Mouse (Mus musculus) hindbrain, embryonic 11.5 days (tissue): ENCODE measurements around the gene Mgst3. TPM values are rescaled to one million over a fixed set of nuclear protein-coding genes. Genes with fewer than 3 reads are reported as not detected.

Experiments
- ATAC-seq: fragments of 200-750 bp; cut with Nextera tagmentation; 2 replicates; pipeline ENCODE4 v1.8.0; 2017; ENCODE audit warnings: mild to moderate bottlenecking, moderate TSS enrichment, moderate library complexity; ENCODE audit not compliant: low FRiP score
- DNase-seq: peaks from one replicate; pipeline ENCODE4 v3.0.0-alpha.2; 2015; ENCODE audit warnings: low spot score
- H3K27ac ChIP-seq: fragments of 300-500 bp; sonication (generic); 2 replicates; pipeline ENCODE4 v1.5.1; 2014; ENCODE audit warnings: mild to moderate bottlenecking, low read depth, low read length
- H3K27me3 ChIP-seq: fragments of 300-500 bp; sonication (generic); 2 replicates; pipeline ENCODE4 v1.6.1; 2014; ENCODE audit warnings: mild to moderate bottlenecking, low read length, moderate library complexity, mixed read lengths; ENCODE audit not compliant: control insufficient read depth, insufficient read depth
- H3K36me3 ChIP-seq: fragments of 300-500 bp; sonication (generic); 2 replicates; pipeline ENCODE4 v1.6.1; 2014; ENCODE audit warnings: mild to moderate bottlenecking, low read length, moderate library complexity, mixed read lengths; ENCODE audit not compliant: control insufficient read depth, insufficient read depth
- H3K4me1 ChIP-seq: fragments of 300-500 bp; sonication (generic); replicated peaks from 2 replicates; pipeline ENCODE4 v1.6.1; 2014; ENCODE audit warnings: low read length, mixed read lengths; ENCODE audit not compliant: control insufficient read depth, insufficient read depth
- H3K4me2 ChIP-seq: fragments of 300-500 bp; sonication (generic); replicated peaks from 2 replicates; pipeline ENCODE4 v1.6.1; 2014; ENCODE audit warnings: mild to moderate bottlenecking, low read depth, low read length
- H3K4me3 ChIP-seq: fragments of 300-500 bp; sonication (generic); 2 replicates; pipeline ENCODE4 v1.5.1; 2014; ENCODE audit warnings: low read depth, low read length
- H3K9ac ChIP-seq: fragments of 300-500 bp; sonication (generic); 2 replicates; pipeline ENCODE4 v1.6.1; 2014; ENCODE audit warnings: low read depth, low read length
- H3K9me3 ChIP-seq: fragments of 300-500 bp; sonication (generic); 2 replicates; pipeline ENCODE4 v1.6.1; 2016; ENCODE audit warnings: low read length; ENCODE audit not compliant: control insufficient read depth
- WGBS: fragments of 180-500 bp; shearing (Covaris S2); extraction: QIAGEN DNeasy Blood & Tissue Kit; methylation state at CpG from one replicate; pipeline ENCODE4 v1.1.7; 2014; 5-methylcytosine and 5-hydroxymethylcytosine counted together
- polyA plus RNA-seq: library from polyadenylated mRNA; unstranded; fragments of >200 nt; fragmentation: Nextera tagmentation; extraction: Ambion mirVana; gene quantifications from 2 replicates; pipeline ENCODE4 v1.2.1, GENCODE M21; 2014

Mgst3 gene
- polyA plus RNA-seq, 1 experiment from 2014 or later, result 71.8 TPM

DNA sequence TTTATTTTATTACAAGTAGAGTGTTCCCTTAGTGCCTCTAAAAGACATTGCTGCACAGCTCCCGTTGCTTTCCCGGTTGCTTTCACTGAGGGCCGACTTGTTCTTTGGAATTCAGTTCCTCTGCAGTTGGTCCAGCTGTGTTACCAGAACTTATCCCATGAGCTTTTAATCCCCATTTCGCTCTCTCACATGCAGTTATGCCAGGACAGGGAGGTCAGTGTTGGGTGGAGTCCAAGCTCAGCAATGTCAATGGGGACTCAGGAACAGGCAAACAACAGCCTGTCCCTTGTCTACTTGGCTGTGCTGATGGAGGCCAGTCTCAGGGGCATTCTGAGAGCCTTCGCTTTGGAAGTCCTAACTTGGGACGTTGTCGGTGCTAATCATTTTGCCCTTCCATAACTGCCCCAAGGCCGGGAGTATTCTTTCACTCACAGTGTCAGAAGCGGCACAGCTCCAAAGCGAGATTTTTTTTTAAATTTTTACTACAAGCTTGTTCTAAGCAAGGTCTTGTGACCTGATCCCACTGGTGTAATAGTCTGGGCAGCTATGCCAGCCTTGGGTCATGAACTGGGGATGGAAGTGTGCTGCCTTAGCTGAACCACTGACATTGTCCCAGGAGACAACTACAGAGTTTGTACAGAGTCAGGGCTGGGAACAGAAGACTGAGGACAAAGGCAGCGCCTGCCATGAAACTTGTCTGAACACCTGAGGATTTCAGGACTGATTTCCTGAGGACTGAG is 29.0 kb upstream of the Mgst3 start:
- no peaks in the 10 kb centered on the region for H3K9me3 ChIP-seq
- no peaks in the 10 kb centered on the region for H3K27me3 ChIP-seq
- no peak overlapping the region for H3K4me2 ChIP-seq
- H3K4me3 ChIP-seq, result no peak overlapping the region
- ATAC-seq, result no peak
- H3K36me3 ChIP-seq, result no peaks in the 10 kb centered on the region
- no peak overlapping the region for H3K9ac ChIP-seq
- no peaks in the 10 kb centered on the region for H3K4me1 ChIP-seq
- H3K27ac ChIP-seq, result no peak overlapping the region
- 82% methylated on average over 11 of the region's 11 CpGs for WGBS
- no peak for DNase-seq

DNA sequence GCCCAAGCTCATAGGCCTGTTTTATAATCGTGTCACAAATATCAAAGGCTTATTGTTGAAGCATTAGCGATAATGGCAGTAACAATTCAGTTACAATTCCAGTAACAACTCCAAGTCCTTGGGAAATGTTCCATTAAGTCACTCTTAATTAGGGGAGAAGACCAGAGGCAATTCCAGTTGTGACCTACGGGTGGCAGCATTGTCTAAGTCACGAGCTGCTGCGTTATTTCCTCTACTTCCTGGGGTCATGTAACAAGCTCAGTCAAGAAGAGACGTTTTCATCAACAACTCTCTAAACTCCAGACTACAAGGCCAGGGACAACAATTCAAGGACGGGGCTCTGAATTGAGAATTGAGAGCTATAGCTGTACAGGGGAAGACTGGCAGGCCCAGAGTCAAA is 21.2 kb upstream of the Mgst3 start:
- DNase-seq, result peak; percentile 87
- Histone ChIP-seq H3K9ac (no peak overlapping the region), H3K36me3 (no peaks in the 10 kb centered on the region), H3K27me3 (no peaks in the 10 kb centered on the region), H3K4me1 (no peaks in the 10 kb centered on the region), H3K4me3 (no peak overlapping the region), H3K4me2 (no peak overlapping the region), H3K9me3 (no peaks in the 10 kb centered on the region), H3K27ac (no peak overlapping the region)
- ATAC-seq, result no peak
- WGBS, result 3% methylated on average over 7 of the region's 7 CpGs

DNA sequence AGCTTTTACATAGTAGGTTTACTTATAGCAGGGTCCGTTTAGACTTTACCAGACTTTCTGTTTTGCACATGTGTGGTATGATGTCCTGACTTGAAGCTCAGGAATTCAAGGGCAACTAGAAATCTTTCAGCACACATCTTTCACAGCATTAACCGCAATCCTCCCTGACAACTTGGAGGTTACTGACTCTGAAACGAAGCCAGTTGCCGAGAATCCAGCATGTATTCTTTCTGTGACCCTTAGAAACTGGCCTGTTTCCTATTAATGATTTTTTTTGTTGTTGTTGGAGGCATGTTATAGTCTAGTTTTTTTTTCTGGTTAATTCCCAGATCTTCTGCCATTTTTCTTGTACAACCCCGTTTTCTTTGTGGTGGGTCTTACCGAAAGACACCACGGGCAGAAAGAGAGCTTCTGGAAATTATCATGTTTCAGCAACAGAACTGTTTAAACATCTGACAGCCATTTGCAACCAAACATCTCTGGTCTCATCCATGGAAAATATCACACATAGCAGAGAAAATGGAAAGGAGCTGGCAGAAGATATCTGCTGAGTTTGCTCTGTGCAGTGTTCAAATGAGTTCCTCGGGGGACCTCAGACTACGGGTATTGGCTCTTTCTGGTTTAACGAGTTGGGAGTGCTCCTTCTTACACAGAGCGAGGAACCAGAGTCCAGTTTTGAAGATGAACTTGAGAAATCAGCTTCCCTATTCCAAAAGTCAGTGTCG is 18.5 kb upstream of the Mgst3 start:
- Histone ChIP-seq H3K27ac (no peak overlapping the region), H3K27me3 (no peaks in the 10 kb centered on the region), H3K4me1 (no peaks in the 10 kb centered on the region), H3K4me2 (no peak overlapping the region), H3K9ac (no peak overlapping the region), H3K36me3 (no peaks in the 10 kb centered on the region), H3K9me3 (no peaks in the 10 kb centered on the region), H3K4me3 (no peak overlapping the region)
- DNase-seq (no peak), ATAC-seq (no peak)
- 81% methylated on average over 12 of the region's 12 CpGs for WGBS

DNA sequence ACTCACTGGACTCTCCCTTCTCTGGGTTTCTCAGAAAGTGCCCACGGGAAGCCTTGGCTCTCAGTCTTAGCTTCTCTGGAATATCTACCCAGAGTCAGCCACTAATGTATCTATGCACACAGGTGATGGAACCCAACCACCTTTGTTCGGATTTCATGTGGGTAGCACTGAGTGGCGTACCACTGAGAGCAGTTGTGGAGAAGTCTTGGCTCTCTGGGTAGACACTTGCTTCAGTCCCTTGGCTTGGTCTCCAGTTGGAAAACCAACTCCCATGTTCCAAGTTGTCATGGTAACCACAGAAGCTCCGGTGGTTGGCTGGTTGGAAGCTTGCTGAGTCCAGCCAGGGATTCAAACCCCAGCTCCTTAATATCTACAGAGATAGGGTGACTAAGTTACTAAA is 16.0 kb upstream of the Mgst3 start:
- no peak for ATAC-seq
- no peaks in the 10 kb centered on the region for H3K9me3 ChIP-seq
- H3K36me3 ChIP-seq, result no peaks in the 10 kb centered on the region
- no peak for DNase-seq
- H3K4me1 ChIP-seq, result no peaks in the 10 kb centered on the region
- no peaks in the 10 kb centered on the region for H3K27me3 ChIP-seq
- no peak overlapping the region for H3K4me2 ChIP-seq
- H3K9ac ChIP-seq, result no peak overlapping the region
- no peak overlapping the region for H3K4me3 ChIP-seq
- WGBS, result 82% methylated on average over 4 of the region's 4 CpGs
- H3K27ac ChIP-seq, result no peak overlapping the region

GRCm38 (mm10) chr1:167405237-167405636 is 11.6 kb upstream of the Mgst3 start:
- Histone ChIP-seq H3K4me1 (no peaks in the 10 kb centered on the region), H3K27ac (no peak overlapping the region), H3K36me3 (no peaks in the 10 kb centered on the region), H3K4me3 (no peak overlapping the region), H3K27me3 (no peaks in the 10 kb centered on the region), H3K9me3 (no peaks in the 10 kb centered on the region), H3K9ac (no peak overlapping the region), H3K4me2 (no peak overlapping the region)
- 86% methylated on average over 4 of the region's 4 CpGs for WGBS
- no peak for ATAC-seq
- no peak for DNase-seq

- peaks cover 4% of the 10 kb centered on the region; the same call in 1 of the 2 replicates for H3K27me3 ChIP-seq
- DNase-seq, result no peak
- H3K4me2 ChIP-seq, result peak overlapping the region; percentile 80
- ATAC-seq, result peak; percentile 34
- peak overlapping the region; percentile 48 for H3K4me3 ChIP-seq
- 2% methylated on average over 15 of the region's 15 CpGs for WGBS
- H3K4me1 ChIP-seq, result peaks cover 2% of the 10 kb centered on the region; the same call in 1 of the 2 replicates
- H3K9me3 ChIP-seq, result no peaks in the 10 kb centered on the region
- H3K9ac ChIP-seq, result peak overlapping the region; percentile 62
- no peaks in the 10 kb centered on the region for H3K36me3 ChIP-seq
- no peak overlapping the region for H3K27ac ChIP-seq
Observed at GRCm38 (mm10) chr1:167393281-167393680, 360 bp downstream of the Mgst3 start.

DNA sequence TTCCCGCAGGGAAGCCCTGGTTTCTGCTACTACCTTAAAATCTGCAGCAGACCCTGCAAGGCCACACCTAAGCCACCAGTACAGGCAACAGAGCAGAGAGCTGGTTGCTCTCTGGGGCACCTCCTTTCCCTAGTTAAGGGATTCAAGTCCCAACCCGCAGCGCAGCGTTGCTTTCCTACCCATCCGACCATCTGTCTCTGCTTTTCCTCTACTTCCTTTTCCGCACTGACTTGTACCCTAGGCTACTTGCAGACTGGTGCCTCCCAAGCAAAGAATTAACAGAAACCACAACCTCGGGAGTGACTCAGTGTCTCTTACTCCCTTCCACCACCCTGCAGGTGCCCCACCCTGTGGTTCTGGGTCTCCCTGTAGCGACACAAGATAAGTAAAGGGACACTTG is 954 bp downstream of the Mgst3 start:
- peak overlapping the region; percentile 48 for H3K4me3 ChIP-seq
- H3K27ac ChIP-seq, result no peak overlapping the region
- H3K9me3 ChIP-seq, result no peaks in the 10 kb centered on the region
- peaks cover 4% of the 10 kb centered on the region; the same call in 1 of the 2 replicates for H3K27me3 ChIP-seq
- peak overlapping the region; percentile 80 for H3K4me2 ChIP-seq
- ATAC-seq (no peak), DNase-seq (no peak)
- H3K4me1 ChIP-seq, result peaks cover 2% of the 10 kb centered on the region; the same call in 1 of the 2 replicates
- no peaks in the 10 kb centered on the region for H3K36me3 ChIP-seq
- 14% methylated on average over 8 of the region's 8 CpGs for WGBS
- H3K9ac ChIP-seq, result peak overlapping the region; percentile 62; the same call in 1 of the 2 replicates

GRCm38 (mm10) chr1:167392031-167392640 is 1.5 kb downstream of the Mgst3 start:
- DNase-seq (no peak), ATAC-seq (no peak)
- H3K4me2 ChIP-seq, result peak overlapping the region; percentile 80; the same call in 1 of the 2 replicates
- no peaks in the 10 kb centered on the region for H3K9me3 ChIP-seq
- 62% methylated on average over 2 of the region's 2 CpGs for whole genome bisulfite sequencing
- H3K4me1 ChIP-seq, result peaks cover 2% of the 10 kb centered on the region; the same call in 1 of the 2 replicates
- H3K36me3 ChIP-seq, result no peaks in the 10 kb centered on the region
- H3K27ac ChIP-seq, result no peak overlapping the region
- H3K27me3 ChIP-seq, result peaks cover 4% of the 10 kb centered on the region; the same call in 1 of the 2 replicates
- no peak overlapping the region for H3K4me3 ChIP-seq
- H3K9ac ChIP-seq, result 0 out of 2 replicates have a peak overlapping the region, but pooled peaks have one; percentile 62
